Mouse (Mus musculus) frontal cortex, adult (tissue): Measurements from ENCODE around the gene Fbxl16.

Experiments used
- ATAC-seq: cut with Nextera tagmentation; 2 replicates; pipeline ENCODE4 v1.9.2; 2017; ENCODE audit warnings: mild to moderate bottlenecking, moderate library complexity, mixed read lengths; ENCODE audit not compliant: low TSS enrichment

Gene Fbxl16

GRCm38 (mm10) chr17:25828712-25829557 lies 20.1 kb downstream of the Fbxl16 start, which contains the start of gene Jmjd8:
TSS of gene Jmjd8 (plus strand) at chr17:25828867.
- peak; percentile 48 for ATAC-seq

- no peak for ATAC-seq
These were observed 20.7 kb downstream of the Fbxl16 start for GRCm38 (mm10) chr17:25829558-25830017.

- no peak for ATAC-seq
These were observed 21.4 kb downstream of the Fbxl16 start for GRCm38 (mm10) chr17:25830200-25830753.

- ATAC-seq = no peak
These were observed 22.0 kb downstream of the Fbxl16 start for GRCm38 (mm10) chr17:25830806-25831431.

- ATAC-seq = no peak
These were observed 22.8 kb downstream of the Fbxl16 start for GRCm38 (mm10) chr17:25831451-25832281.

- peak; percentile 62 for ATAC-seq
These were observed 23.8 kb downstream of the Fbxl16 start for GRCm38 (mm10) chr17:25832436-25833290.

- ATAC-seq = peak; percentile 9; the same call in 1 of the 2 replicates
These were observed 24.4 kb downstream of the Fbxl16 start, which contains the start of gene Stub1 for GRCm38 (mm10) chr17:25833291-25833663. TSS of gene Stub1 (minus strand) at chr17:25833404.

GRCm38 (mm10) chr17:25833961-25834594 lies 25.2 kb downstream of the Fbxl16 start:
- ATAC-seq = no peak

- ATAC-seq = no peak
These were observed 25.8 kb downstream of the Fbxl16 start for GRCm38 (mm10) chr17:25834595-25835222.

GRCm38 (mm10) chr17:25835301-25835700 lies 26.4 kb downstream of the Fbxl16 start:
- ATAC-seq = no peak

GRCm38 (mm10) chr17:25835816-25836215 lies 26.9 kb downstream of the Fbxl16 start:
- no peak for ATAC-seq

GRCm38 (mm10) chr17:25836397-25837075 lies 27.7 kb downstream of the Fbxl16 start:
- no peak for ATAC-seq

GRCm38 (mm10) chr17:25837076-25837410 lies 28.2 kb downstream of the Fbxl16 start, which contains the start of gene Rhbdl1:
TSS of gene Rhbdl1 (minus strand) at chr17:25837295.
- ATAC-seq = peak; percentile 56

GRCm38 (mm10) chr17:25837533-25837932 lies 28.6 kb downstream of the Fbxl16 start:
- no peak for ATAC-seq

GRCm38 (mm10) chr17:25838904-25839303 lies 30.0 kb downstream of the Fbxl16 start:
- no peak for ATAC-seq

GRCm38 (mm10) chr17:25839455-25840235 lies 30.8 kb downstream of the Fbxl16 start:
- ATAC-seq = no peak

GRCm38 (mm10) chr17:25840519-25840918 lies 31.6 kb downstream of the Fbxl16 start:
- no peak for ATAC-seq

- ATAC-seq = no peak
These were observed 32.4 kb downstream of the Fbxl16 start, which contains the start of gene Gm20683 for GRCm38 (mm10) chr17:25841117-25841880. TSS of gene Gm20683 (minus strand) at chr17:25841763.
